Mouse (Mus musculus) olfactory bulb, adult 2 months (tissue): Measurements from ENCODE around the gene Eva1c. TPM values are rescaled to one million over a fixed set of nuclear protein-coding genes. Genes with fewer than 3 reads are reported as not detected.

ENCODE experiments used
- H3K27ac ChIP-seq: fragments of 200-500 bp; 2 replicates; pipeline ENCODE4 v1.5.1; 2012; ENCODE audit warnings: low read depth, low read length; ENCODE audit not compliant: insufficient read depth
- H3K4me1 ChIP-seq: fragments of 200-500 bp; 2 replicates; pipeline ENCODE4 v1.6.1; 2012; ENCODE audit warnings: low read length; ENCODE audit not compliant: control insufficient read depth, insufficient read depth
- H3K4me3 ChIP-seq: fragments of 200-500 bp; 2 replicates; pipeline ENCODE4 v1.5.1; 2012; ENCODE audit warnings: mild to moderate bottlenecking, low read depth, low read length, moderate library complexity; ENCODE audit not compliant: insufficient read depth
- CTCF ChIP-seq: fragments of 200-500 bp; IDR thresholded peaks from 2 replicates; pipeline ENCODE4 v1.5.1; 2012; ENCODE audit warnings: low read depth, mild to moderate bottlenecking, low read length, moderate library complexity; ENCODE audit not compliant: insufficient read depth
- POLR2A ChIP-seq: fragments of 200-500 bp; IDR thresholded peaks from 2 replicates; pipeline ENCODE4 v1.6.1; 2012; ENCODE audit warnings: mild to moderate bottlenecking, low read depth, low read length, moderate library complexity; ENCODE audit not compliant: insufficient read depth
- WGBS: fragments of 180-500 bp; shearing (Covaris S2); methylation state at CpG from one replicate; pipeline ENCODE4 v1.1.7; 2018; 5-methylcytosine and 5-hydroxymethylcytosine counted together
- polyA plus RNA-seq: library from polyadenylated mRNA; stranded (reverse); fragments of >200 nt; gene quantifications from 2 replicates; pipeline ENCODE4 v1.2.4, GENCODE M21; 2012; ENCODE audit warnings: low replicate concordance; ENCODE audit not compliant: missing spikeins, insufficient read depth, insufficient read length

Eva1c gene
- polyA plus RNA-seq, 1 experiment, result not detected

GRCm38 (mm10) chr16:90916040-90916481, 89.5 kb downstream of the Eva1c start:
- Histone ChIP-seq H3K4me3 (no peak overlapping the region), H3K4me1 (no peaks in the 10 kb centered on the region), H3K27ac (no peak overlapping the region)
- WGBS, result 21% methylated on average over 12 of the region's 12 CpGs
- TF ChIP-seq CTCF (no peak), POLR2A (no peak)

- 69% methylated on average over 8 of the region's 8 CpGs for WGBS
- no peak for TF ChIP-seq POLR2A
- no peak for TF ChIP-seq CTCF
- H3K27ac ChIP-seq, result no peak overlapping the region
- no peaks in the 10 kb centered on the region for H3K4me1 ChIP-seq
- no peak overlapping the region for H3K4me3 ChIP-seq
These were observed 90.6 kb downstream of the Eva1c start for GRCm38 (mm10) chr16:90917156-90917555.

GRCm38 (mm10) chr16:90921471-90922159, 95.1 kb downstream of the Eva1c start:
- 69% methylated on average over 10 of the region's 10 CpGs for WGBS
- no peak for TF ChIP-seq CTCF
- TF ChIP-seq POLR2A, result no peak
- H3K27ac ChIP-seq, result no peak overlapping the region
- H3K4me1 ChIP-seq, result no peaks in the 10 kb centered on the region
- no peak overlapping the region for H3K4me3 ChIP-seq

- Histone ChIP-seq H3K4me1 (no peaks in the 10 kb centered on the region), H3K27ac (no peak overlapping the region), H3K4me3 (no peak overlapping the region)
- 86% methylated on average over 13 of the region's 13 CpGs for WGBS
- TF ChIP-seq POLR2A (no peak), CTCF (no peak)
These were observed 98.3 kb downstream of the Eva1c start for GRCm38 (mm10) chr16:90924606-90925370.

GRCm38 (mm10) chr16:90925461-90925860, 98.9 kb downstream of the Eva1c start:
- TF ChIP-seq POLR2A (no peak), CTCF (peak; percentile 44; the same call in 1 of the 2 replicates)
- Histone ChIP-seq H3K27ac (no peak overlapping the region), H3K4me1 (no peaks in the 10 kb centered on the region), H3K4me3 (no peak overlapping the region)
- 28% methylated on average over 5 of the region's 5 CpGs for WGBS

GRCm38 (mm10) chr16:90927446-90927845, 100.9 kb downstream of the Eva1c start:
- H3K4me1 ChIP-seq, result no peaks in the 10 kb centered on the region
- TF ChIP-seq CTCF (no peak), POLR2A (no peak)
- 83% methylated on average over 4 of the region's 4 CpGs for WGBS
- H3K4me3 ChIP-seq, result no peak overlapping the region
- H3K27ac ChIP-seq, result no peak overlapping the region

- WGBS, result 26% methylated on average over 13 of the region's 13 CpGs
- H3K27ac ChIP-seq, result no peak overlapping the region
These were observed 107.1 kb downstream of the Eva1c start for GRCm38 (mm10) chr16:90933534-90934176.

GRCm38 (mm10) chr16:90934193-90934686, 107.7 kb downstream of the Eva1c start:
- 0% methylated on average over 38 of the region's 38 CpGs for WGBS
- H3K27ac ChIP-seq, result peak overlapping the region; percentile 19; the same call in 1 of the 2 replicates
- TF ChIP-seq POLR2A (no peak), CTCF (no peak)

More at GRCm38 (mm10) chr16:90933534-90934176, 107.1 kb downstream of the Eva1c start:
- Histone ChIP-seq H3K4me3 (peak overlapping the region; percentile 89), H3K4me1 (peaks cover 7% of the 10 kb centered on the region)
- TF ChIP-seq POLR2A (no peak), CTCF (no peak)

GRCm38 (mm10) chr16:90934687-90935328, 108.3 kb downstream of the Eva1c start, which contains the start of gene Cfap298:
TSS of gene Cfap298 (minus strand) at chr16:90935114.
- under 1% methylated on average over 56 of the region's 56 CpGs for WGBS

More at GRCm38 (mm10) chr16:90934193-90934686, 107.7 kb downstream of the Eva1c start:
- Histone ChIP-seq H3K4me1 (peaks cover 7% of the 10 kb centered on the region), H3K4me3 (peak overlapping the region; percentile 89)

More at GRCm38 (mm10) chr16:90934687-90935328, 108.3 kb downstream of the Eva1c start, which contains the start of gene Cfap298:
- Histone ChIP-seq H3K4me1 (peaks cover 7% of the 10 kb centered on the region), H3K4me3 (peak within 1 kb of the TSS; percentile 89), H3K27ac (peak within 1 kb of the TSS; percentile 19)
- TF ChIP-seq POLR2A (peak; percentile 33; the same call in 1 of the 2 replicates), CTCF (no peak)
